Mouse (Mus musculus): Measurements from ENCODE around the gene Sgce. TPM values are rescaled to one million over a fixed set of nuclear protein-coding genes. Genes with fewer than 3 reads are reported as not detected.
"Not testable (repeated sequence)": the region's sequence is repeated elsewhere in the genome, so short reads cannot be mapped to it uniquely, and the experiment has no call there.

The Sgce gene
- total RNA-seq (2014; rRNA removed), result 35.0 and 36.3 TPM in 2 replicates
- 44.6 and 49.2 TPM in 2 replicates for polyA plus RNA-seq (2015; fragmentation: Nextera tagmentation; extraction: Ambion mirVana)

DNA sequence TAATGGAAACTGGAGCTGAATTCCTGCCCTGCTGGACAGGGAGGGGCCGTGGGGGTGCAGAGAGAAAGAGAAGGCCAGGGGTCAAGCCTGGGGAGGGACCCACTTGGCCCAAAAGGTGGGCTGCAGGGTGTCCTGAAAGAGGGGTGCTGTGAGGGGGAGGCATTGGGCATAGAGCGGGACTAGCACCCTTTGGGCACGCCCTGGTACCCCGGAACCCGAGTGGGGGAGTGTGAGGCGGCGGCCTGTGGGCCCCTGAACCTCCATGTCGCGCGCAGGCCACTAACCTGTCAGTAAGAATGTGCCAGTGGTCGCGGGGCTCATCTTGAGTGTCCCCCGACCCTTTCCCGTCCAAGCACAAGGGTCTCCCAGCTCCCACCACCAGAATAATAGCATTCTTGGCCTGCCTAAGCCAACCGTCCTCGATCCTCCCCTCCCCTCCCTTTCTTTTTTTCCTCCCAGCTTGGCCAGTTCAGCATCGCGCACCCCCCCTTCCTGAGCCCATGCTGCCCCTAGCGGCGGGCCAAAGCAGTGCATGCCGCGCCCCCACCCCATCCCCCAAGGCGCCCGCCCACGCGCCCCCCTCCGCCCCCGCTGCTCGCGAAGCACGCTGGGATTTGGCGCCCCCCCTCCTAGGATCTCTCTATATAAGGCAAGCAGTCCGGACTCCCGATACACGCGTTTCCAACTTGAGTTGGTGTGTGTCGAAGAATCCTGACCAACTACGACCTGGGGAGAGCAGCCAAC is at the start of gene Sgce, which contains the start of gene Peg10:
Gene Sgce, minus strand, starts transcription at position 512 of the 744 bp plus-strand sequence.
Gene Peg10, plus strand, starts transcription at position 611 of the 744 bp plus-strand sequence.
- Histone ChIP-seq H3K27ac (ENCODE audit: low read depth, low read length) (peak within 1 kb of the TSS; percentile 83), H3K36me3 (ENCODE audit: insufficient read depth, low read length) (no peaks in the 10 kb centered on the region), H3K9me3 (ENCODE audit: low read length) (no peaks in the 10 kb centered on the region), H3K4me3 (ENCODE audit: low read depth, low read length) (peak within 1 kb of the TSS; percentile 42), H3K4me2 (ENCODE audit: low read depth, low read length, poor library complexity, severe bottlenecking) (peak within 1 kb of the TSS; percentile 57), H3K9ac (replicated peaks; ENCODE audit: low read length, poor library complexity, severe bottlenecking) (peak within 1 kb of the TSS; percentile 71), H3K27me3 (ENCODE audit: insufficient read depth, low read length) (no peaks in the 10 kb centered on the region), H3K4me1 (ENCODE audit: insufficient read depth, low read length) (no peaks in the 10 kb centered on the region)
- DNase-seq (ENCODE audit: low spot score) (peak; percentile 77), ATAC-seq (ENCODE audit: low FRiP score) (peak; percentile 63)
- WGBS, result 54% methylated on average over 32 of the region's 38 CpGs
- peak; percentile 74 for TF ChIP-seq CTCF (IDR thresholded peaks at IDR 0.05)

DNA sequence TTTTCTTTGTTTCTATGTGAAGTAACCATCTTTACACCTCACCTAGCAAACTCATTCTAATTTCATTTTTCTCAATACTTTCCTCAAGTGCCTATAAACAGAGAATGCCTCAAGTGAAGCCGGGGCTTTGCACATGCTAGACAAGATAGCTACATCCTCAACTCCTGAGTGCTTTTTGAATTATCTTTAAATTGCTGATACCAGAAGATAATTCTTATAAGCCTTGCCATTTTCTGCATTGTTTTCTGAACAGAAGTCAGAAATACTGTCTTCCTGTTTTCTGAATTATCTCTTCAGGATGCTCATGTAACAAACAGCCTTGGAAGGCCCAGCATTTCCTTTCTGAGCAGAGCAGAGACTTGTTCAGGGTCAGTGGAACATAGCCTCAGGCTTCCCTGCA is 49.3 kb upstream of the Sgce start:
- WGBS, result 98% methylated on average over 1 of the region's 1 CpGs
- Histone ChIP-seq H3K4me2 (ENCODE audit: low read depth, low read length, poor library complexity, severe bottlenecking) (no peak overlapping the region), H3K27me3 (ENCODE audit: insufficient read depth, low read length) (no peaks in the 10 kb centered on the region), H3K9me3 (ENCODE audit: low read length) (no peaks in the 10 kb centered on the region), H3K27ac (ENCODE audit: low read depth, low read length) (no peak overlapping the region), H3K4me3 (ENCODE audit: low read depth, low read length) (no peak overlapping the region), H3K9ac (replicated peaks; ENCODE audit: low read length, poor library complexity, severe bottlenecking) (no peak overlapping the region), H3K4me1 (ENCODE audit: insufficient read depth, low read length) (no peaks in the 10 kb centered on the region), H3K36me3 (ENCODE audit: insufficient read depth, low read length) (no peaks in the 10 kb centered on the region)
- TF ChIP-seq CTCF (IDR thresholded peaks at IDR 0.05), result no peak
- ATAC-seq (ENCODE audit: low FRiP score), result no peak
- no peak for DNase-seq (ENCODE audit: low spot score)

- 35% methylated on average over 2 of the region's 2 CpGs for WGBS
- no peak for TF ChIP-seq CTCF (IDR thresholded peaks at IDR 0.05)
- no peak overlapping the region for H3K4me2 ChIP-seq (ENCODE audit: low read depth, low read length, poor library complexity, severe bottlenecking)
- H3K4me1 ChIP-seq (ENCODE audit: insufficient read depth, low read length), result no peaks in the 10 kb centered on the region
- no peaks in the 10 kb centered on the region for H3K27me3 ChIP-seq (ENCODE audit: insufficient read depth, low read length)
- DNase-seq (ENCODE audit: low spot score), result no peak
- H3K4me3 ChIP-seq (ENCODE audit: low read depth, low read length), result no peak overlapping the region
- no peak overlapping the region for H3K27ac ChIP-seq (ENCODE audit: low read depth, low read length)
- no peak overlapping the region for H3K9ac ChIP-seq (replicated peaks; ENCODE audit: low read length, poor library complexity, severe bottlenecking)
- no peaks in the 10 kb centered on the region for H3K9me3 ChIP-seq (ENCODE audit: low read length)
- no peaks in the 10 kb centered on the region for H3K36me3 ChIP-seq (ENCODE audit: insufficient read depth, low read length)
- ATAC-seq (ENCODE audit: low FRiP score), result peak; percentile 99
Observed at GRCm38 (mm10) chr6:4762252-4762651, 15.2 kb upstream of the Sgce start.

GRCm38 (mm10) chr6:4761415-4762142 is 14.6 kb upstream of the Sgce start:
- 63% methylated on average over 3 of the region's 3 CpGs for WGBS
- H3K4me3 ChIP-seq (ENCODE audit: low read depth, low read length); ATAC-seq (ENCODE audit: low FRiP score); H3K9me3 ChIP-seq (ENCODE audit: low read length); H3K36me3 ChIP-seq (ENCODE audit: insufficient read depth, low read length); DNase-seq (ENCODE audit: low spot score); H3K4me1 ChIP-seq (ENCODE audit: insufficient read depth, low read length); H3K9ac ChIP-seq (replicated peaks; ENCODE audit: low read length, poor library complexity, severe bottlenecking); H3K4me2 ChIP-seq (ENCODE audit: low read depth, low read length, poor library complexity, severe bottlenecking); H3K27me3 ChIP-seq (ENCODE audit: insufficient read depth, low read length); H3K27ac ChIP-seq (ENCODE audit: low read depth, low read length): not testable (repeated sequence)

- H3K4me2 ChIP-seq (ENCODE audit: low read depth, low read length, poor library complexity, severe bottlenecking), result no peak overlapping the region
- no peaks in the 10 kb centered on the region for H3K36me3 ChIP-seq (ENCODE audit: insufficient read depth, low read length)
- 95% methylated on average over 16 of the region's 16 CpGs for WGBS
- no peak overlapping the region for H3K27ac ChIP-seq (ENCODE audit: low read depth, low read length)
- no peak overlapping the region for H3K4me3 ChIP-seq (ENCODE audit: low read depth, low read length)
- no peaks in the 10 kb centered on the region for H3K4me1 ChIP-seq (ENCODE audit: insufficient read depth, low read length)
- H3K9ac ChIP-seq (replicated peaks; ENCODE audit: low read length, poor library complexity, severe bottlenecking), result no peak overlapping the region
- H3K9me3 ChIP-seq (ENCODE audit: low read length), result peaks cover 14% of the 10 kb centered on the region
- no peak for DNase-seq (ENCODE audit: low spot score)
- H3K27me3 ChIP-seq (ENCODE audit: insufficient read depth, low read length), result no peaks in the 10 kb centered on the region
- TF ChIP-seq CTCF (IDR thresholded peaks at IDR 0.05), result no peak
- ATAC-seq (ENCODE audit: low FRiP score), result no peak
Observed at GRCm38 (mm10) chr6:4754886-4755285, 7.9 kb upstream of the Sgce start.

- H3K4me3 ChIP-seq (ENCODE audit: low read depth, low read length), result no peak overlapping the region
- no peaks in the 10 kb centered on the region for H3K36me3 ChIP-seq (ENCODE audit: insufficient read depth, low read length)
- no peak for ATAC-seq (ENCODE audit: low FRiP score)
- no peaks in the 10 kb centered on the region for H3K27me3 ChIP-seq (ENCODE audit: insufficient read depth, low read length)
- H3K27ac ChIP-seq (ENCODE audit: low read depth, low read length), result no peak overlapping the region
- no peak overlapping the region for H3K4me2 ChIP-seq (ENCODE audit: low read depth, low read length, poor library complexity, severe bottlenecking)
- no peak overlapping the region for H3K9ac ChIP-seq (replicated peaks; ENCODE audit: low read length, poor library complexity, severe bottlenecking)
- DNase-seq (ENCODE audit: low spot score), result no peak
- 94% methylated on average over 10 of the region's 10 CpGs for WGBS
- TF ChIP-seq CTCF (IDR thresholded peaks at IDR 0.05), result no peak
- H3K4me1 ChIP-seq (ENCODE audit: insufficient read depth, low read length), result no peaks in the 10 kb centered on the region
- peaks cover 14% of the 10 kb centered on the region for H3K9me3 ChIP-seq (ENCODE audit: low read length)
Observed at GRCm38 (mm10) chr6:4754286-4754685, 7.3 kb upstream of the Sgce start.

All from midbrain, postnatal 0 days (tissue).